Mouse (Mus musculus): ENCODE results near the gene Gm34302. TPM values are rescaled to one million over a fixed set of nuclear protein-coding genes. Genes with fewer than 3 reads are reported as not detected.

Gene Gm34302
- polyA plus RNA-seq, 1 experiment from 2014 or later: not detected

DNA sequence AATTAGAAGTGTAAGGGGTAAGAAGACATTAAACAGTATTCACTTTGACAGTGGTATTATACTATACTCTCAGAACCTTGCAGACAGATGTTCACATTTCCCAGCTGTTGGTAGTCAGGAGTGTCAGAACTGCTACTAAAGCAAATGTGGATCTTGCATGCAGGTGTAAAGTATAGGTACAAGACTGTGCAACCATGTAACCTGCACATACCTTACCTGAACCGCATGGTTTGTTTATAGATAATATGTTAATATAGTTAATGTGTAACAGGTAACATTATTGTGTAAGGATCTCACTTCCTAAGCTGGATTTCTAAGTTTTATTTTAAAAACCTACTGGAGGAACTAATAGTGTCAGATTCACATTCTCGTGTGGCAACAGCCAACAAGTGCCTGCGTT, 44.8 kb downstream of the Gm34302 start:
- H3K27me3 ChIP-seq: no peaks in the 10 kb centered on the region
- H3K27ac ChIP-seq: no peak overlapping the region
- 89% methylated on average over 3 of the region's 3 CpGs for WGBS
- H3K36me3 ChIP-seq: no peaks in the 10 kb centered on the region
- H3K4me3 ChIP-seq: no peak overlapping the region
- no peak for ATAC-seq (ENCODE audit: low FRiP score, low read depth)
- no peaks in the 10 kb centered on the region for H3K9me3 ChIP-seq
- no peak overlapping the region for H3K4me2 ChIP-seq (replicated peaks)
- H3K9ac ChIP-seq: no peak overlapping the region
- H3K4me1 ChIP-seq: no peaks in the 10 kb centered on the region

Other genes with a start within 250 kb of the Gm34302 start
- 44.9 and 47.6 TPM in 2 replicates for gene Mme, start 242.3 kb downstream of the Gm34302 start, polyA plus RNA-seq (2015; fragmentation: Nextera tagmentation; extraction: Ambion mirVana)

All from limb, embryonic 13.5 days (tissue).